Mouse (Mus musculus) kidney, adult 2 months (tissue): Measurements from ENCODE around the gene Fbxw8.

ENCODE experiments used
- CTCF ChIP-seq: fragments of 200-500 bp; conservative IDR thresholded peaks from 2 replicates; pipeline ENCODE4 v1.5.1; 2011; ENCODE audit warnings: low read depth, mild to moderate bottlenecking, control low read depth, low read length, moderate library complexity, mixed read lengths; ENCODE audit not compliant: insufficient read depth, insufficient read length
- POLR2A ChIP-seq: fragments of 200-500 bp; IDR thresholded peaks from one replicate; pipeline ENCODE4 v1.6.1; 2011; ENCODE audit warnings: low read depth, low read length, control low read depth

GRCm38 (mm10) chr5:118123096-118123495 lies 32.2 kb downstream of the Fbxw8 start:
- TF ChIP-seq POLR2A: no peak
- no peak for TF ChIP-seq CTCF
